Mouse (Mus musculus): ENCODE measurements around the gene Olfr1079. TPM values are rescaled to one million over a fixed set of nuclear protein-coding genes. Genes with fewer than 3 reads are reported as not detected.
"Not testable (repeated sequence)": the region's sequence is repeated elsewhere in the genome, so short reads cannot be mapped to it uniquely, and the experiment has no call there.

The Olfr1079 gene
- not detected in 2 replicates for polyA plus RNA-seq (2012; rRNA removed)

DNA sequence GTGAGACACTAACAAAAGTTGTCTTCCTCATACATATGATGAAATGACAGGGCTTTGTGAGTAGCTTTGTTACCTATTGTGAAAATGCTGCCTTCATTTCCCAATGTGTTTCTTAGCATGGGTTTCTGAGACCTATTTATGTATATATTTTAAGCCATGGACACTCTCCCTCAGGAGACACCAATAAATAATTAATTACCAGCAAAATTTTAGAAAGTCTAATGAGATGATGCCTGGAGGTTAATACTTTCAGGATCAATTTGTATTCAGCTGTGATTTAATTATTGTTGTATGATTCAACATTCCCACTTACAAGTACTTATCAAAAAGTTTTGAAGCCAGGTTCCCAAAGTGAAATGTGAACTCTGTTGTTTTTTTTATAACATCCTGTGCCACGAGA lies at the start of gene Olfr1079:
Gene Olfr1079 (minus strand): TSS at position 101 of the 400 bp plus-strand sequence.
- Histone ChIP-seq H3K27me3 (ENCODE audit: control insufficient read depth, insufficient read depth, low read length) (no peaks in the 10 kb centered on the region), H3K27ac (ENCODE audit: insufficient read depth, low read length) (no peak within 1 kb of the TSS), H3K4me1 (ENCODE audit: control insufficient read depth, insufficient read depth, low read length) (no peaks in the 10 kb centered on the region), H3K4me3 (replicated peaks; ENCODE audit: insufficient read depth, low read depth, low read length) (no peak within 1 kb of the TSS)
- no peak for TF ChIP-seq CTCF (IDR thresholded peaks at IDR 0.05; ENCODE audit: borderline replicate concordance, insufficient read depth, low read depth, low read length)
- TF ChIP-seq POLR2A (IDR thresholded peaks at IDR 0.05; ENCODE audit: borderline replicate concordance, insufficient read depth, low read length) = no peak
- DNase-seq = no peak
- WGBS = 37% methylated on average over 1 of the region's 1 CpGs

DNA sequence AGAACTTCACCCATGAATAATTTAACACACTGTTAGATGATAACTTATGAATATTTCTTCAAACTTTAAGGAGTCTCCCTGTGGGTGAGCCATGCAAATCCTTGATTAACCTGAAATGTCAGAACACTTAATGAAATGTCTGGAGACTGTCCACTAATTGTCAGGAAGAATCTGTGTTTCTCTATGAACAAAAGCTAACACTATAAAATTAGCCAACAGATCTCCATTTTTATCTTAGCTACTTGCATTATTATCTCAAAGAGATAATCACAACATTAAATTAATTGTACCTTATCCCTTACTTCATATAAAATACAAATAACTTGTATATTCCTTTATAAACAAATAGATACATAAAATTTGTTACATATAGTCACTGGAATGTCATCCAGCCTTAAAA lies 15.9 kb upstream of the Olfr1079 start, which contains the start of gene Olfr1080:
Gene Olfr1080 (minus strand): TSS at position 101 of the 400 bp plus-strand sequence.
- DNase-seq; H3K4me3 ChIP-seq (replicated peaks; ENCODE audit: insufficient read depth, low read depth, low read length); H3K4me1 ChIP-seq (ENCODE audit: control insufficient read depth, insufficient read depth, low read length); H3K27ac ChIP-seq (ENCODE audit: insufficient read depth, low read length); H3K27me3 ChIP-seq (ENCODE audit: control insufficient read depth, insufficient read depth, low read length): not testable (repeated sequence)

DNA sequence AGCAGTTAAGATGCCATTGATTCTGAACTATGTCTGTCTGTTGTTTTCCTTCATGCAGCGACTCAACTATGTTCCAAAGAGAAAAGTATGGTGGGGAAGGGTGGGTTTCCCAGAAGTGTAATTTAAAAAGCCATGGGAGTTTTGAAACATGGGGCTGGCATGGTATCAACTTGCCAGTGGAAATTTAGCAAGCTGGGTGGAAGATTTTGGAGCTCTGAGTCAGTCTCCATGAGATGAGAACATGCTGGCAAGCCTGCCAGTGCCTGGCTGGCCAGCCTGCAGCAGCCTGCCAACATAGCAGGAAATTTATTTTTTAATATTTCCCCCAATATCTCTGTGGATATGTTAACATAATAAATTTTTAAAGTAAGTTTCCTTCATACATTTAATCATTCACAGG lies 11.3 kb downstream of the Olfr1079 start:
- no peak for TF ChIP-seq POLR2A (IDR thresholded peaks at IDR 0.05; ENCODE audit: borderline replicate concordance, insufficient read depth, low read length)
- no peak for TF ChIP-seq CTCF (IDR thresholded peaks at IDR 0.05; ENCODE audit: borderline replicate concordance, insufficient read depth, low read depth, low read length)
- no peak for DNase-seq
- Histone ChIP-seq H3K27ac (ENCODE audit: insufficient read depth, low read length) (no peak overlapping the region), H3K4me1 (ENCODE audit: control insufficient read depth, insufficient read depth, low read length) (no peaks in the 10 kb centered on the region), H3K27me3 (ENCODE audit: control insufficient read depth, insufficient read depth, low read length) (no peaks in the 10 kb centered on the region), H3K4me3 (replicated peaks; ENCODE audit: insufficient read depth, low read depth, low read length) (no peak overlapping the region)
- 26% methylated on average over 1 of the region's 1 CpGs for WGBS

DNA sequence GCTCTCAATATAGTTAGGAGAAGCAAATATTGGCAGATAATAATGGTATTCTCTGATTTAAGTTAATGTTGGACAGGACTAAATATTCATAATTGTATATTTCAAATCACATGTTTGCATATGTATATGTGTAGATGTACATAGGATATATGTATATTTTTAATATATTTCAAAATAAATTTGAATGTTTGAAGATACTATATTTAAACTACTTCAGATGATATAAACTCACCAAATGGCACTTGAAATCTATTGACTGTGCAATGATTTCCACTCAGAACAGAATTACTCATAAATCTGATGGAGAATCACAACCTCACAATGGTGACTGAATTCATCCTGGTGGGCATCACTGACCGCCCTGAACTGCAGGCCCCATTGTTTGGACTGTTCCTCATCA lies 34.1 kb downstream of the Olfr1079 start, which contains the start of gene Olfr1076:
Gene Olfr1076 (plus strand): TSS at position 301 of the 400 bp plus-strand sequence.
- WGBS = 85% methylated on average over 1 of the region's 1 CpGs
- Histone ChIP-seq H3K4me3 (replicated peaks; ENCODE audit: insufficient read depth, low read depth, low read length) (no peak within 1 kb of the TSS), H3K4me1 (ENCODE audit: control insufficient read depth, insufficient read depth, low read length) (no peaks in the 10 kb centered on the region), H3K27ac (ENCODE audit: insufficient read depth, low read length) (no peak within 1 kb of the TSS), H3K27me3 (ENCODE audit: control insufficient read depth, insufficient read depth, low read length) (no peaks in the 10 kb centered on the region)
- TF ChIP-seq CTCF (IDR thresholded peaks at IDR 0.05; ENCODE audit: borderline replicate concordance, insufficient read depth, low read depth, low read length) = no peak
- TF ChIP-seq POLR2A (IDR thresholded peaks at IDR 0.05; ENCODE audit: borderline replicate concordance, insufficient read depth, low read length) = no peak
- no peak for DNase-seq

DNA sequence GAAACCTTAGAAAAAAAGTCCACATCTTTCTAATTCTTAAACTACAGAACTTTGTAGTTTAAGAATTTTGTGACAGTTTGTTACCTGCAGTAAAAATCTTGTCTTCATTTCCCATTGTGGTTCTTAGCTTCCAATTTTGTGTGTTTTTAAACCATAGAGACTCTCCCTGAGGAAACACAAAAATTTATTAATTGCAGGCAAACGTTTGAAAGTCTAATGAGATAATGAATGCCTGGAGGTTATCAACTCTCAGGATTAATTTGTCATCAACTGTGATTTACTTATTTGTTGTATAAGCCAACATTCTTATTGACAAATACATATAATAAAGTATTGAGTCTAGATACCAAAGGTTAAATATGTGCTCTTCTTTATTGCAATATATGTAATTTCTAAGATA lies 55.0 kb downstream of the Olfr1079 start, which contains the start of gene Olfr228:
Gene Olfr228 (minus strand): TSS at position 101 of the 400 bp plus-strand sequence.
- Histone ChIP-seq H3K27me3 (ENCODE audit: control insufficient read depth, insufficient read depth, low read length) (no peaks in the 10 kb centered on the region), H3K4me1 (ENCODE audit: control insufficient read depth, insufficient read depth, low read length) (no peaks in the 10 kb centered on the region), H3K4me3 (replicated peaks; ENCODE audit: insufficient read depth, low read depth, low read length) (no peak within 1 kb of the TSS), H3K27ac (ENCODE audit: insufficient read depth, low read length) (no peak within 1 kb of the TSS)
- TF ChIP-seq POLR2A (IDR thresholded peaks at IDR 0.05; ENCODE audit: borderline replicate concordance, insufficient read depth, low read length) (no peak), CTCF (IDR thresholded peaks at IDR 0.05; ENCODE audit: borderline replicate concordance, insufficient read depth, low read depth, low read length) (no peak)
- WGBS = 43% methylated on average over 1 of the region's 1 CpGs
- no peak for DNase-seq

Other genes starting within 250 kb of the Olfr1079 start
- not detected in 2 replicates for gene Olfr1053, start 227.2 kb downstream of the Olfr1079 start, polyA plus RNA-seq (2012; rRNA removed)
- not detected in 2 replicates for gene Olfr1054, start 207.0 kb downstream of the Olfr1079 start, polyA plus RNA-seq (2012; rRNA removed)
- gene Olfr1055, start 192.2 kb downstream of the Olfr1079 start, polyA plus RNA-seq (2012; rRNA removed) = not detected in 2 replicates
- gene Olfr1056, start 180.0 kb downstream of the Olfr1079 start, polyA plus RNA-seq (2012; rRNA removed) = not detected in 2 replicates
- gene Olfr1057, start 164.1 kb downstream of the Olfr1079 start, polyA plus RNA-seq (2012; rRNA removed) = not detected in 2 replicates
- not detected in 2 replicates for gene Olfr1058, start 153.9 kb downstream of the Olfr1079 start, polyA plus RNA-seq (2012; rRNA removed)
- not detected in 2 replicates for gene Olfr1061, start 128.4 kb downstream of the Olfr1079 start, polyA plus RNA-seq (2012; rRNA removed)
- not detected in 2 replicates for gene Olfr1062, start 115.7 kb downstream of the Olfr1079 start, polyA plus RNA-seq (2012; rRNA removed)
- gene Olfr1065, start 91.9 kb downstream of the Olfr1079 start, polyA plus RNA-seq (2012; rRNA removed) = not detected in 2 replicates
- gene Olfr1066, start 86.2 kb downstream of the Olfr1079 start, polyA plus RNA-seq (2012; rRNA removed) = not detected in 2 replicates
- gene Olfr228, start 55.1 kb downstream of the Olfr1079 start, polyA plus RNA-seq (2012; rRNA removed) = not detected in 2 replicates
- not detected in 2 replicates for gene Olfr1076, start 34.0 kb downstream of the Olfr1079 start, polyA plus RNA-seq (2012; rRNA removed)
- not detected in 2 replicates for gene Olfr1080, start 15.8 kb upstream of the Olfr1079 start, polyA plus RNA-seq (2012; rRNA removed)
- gene Olfr1082, start 56.5 kb upstream of the Olfr1079 start, polyA plus RNA-seq (2012; rRNA removed) = not detected in 2 replicates
- not detected in 2 replicates for gene Olfr1084, start 97.2 kb upstream of the Olfr1079 start, polyA plus RNA-seq (2012; rRNA removed)
- gene Olfr1085, start 119.5 kb upstream of the Olfr1079 start, polyA plus RNA-seq (2012; rRNA removed) = not detected in 2 replicates
- gene Olfr1086, start 137.6 kb upstream of the Olfr1079 start, polyA plus RNA-seq (2012; rRNA removed) = not detected in 2 replicates
- not detected in 2 replicates for gene Olfr1087, start 155.9 kb upstream of the Olfr1079 start, polyA plus RNA-seq (2012; rRNA removed)
- not detected in 2 replicates for gene Olfr1089, start 191.2 kb upstream of the Olfr1079 start, polyA plus RNA-seq (2012; rRNA removed)
- gene Olfr1090, start 216.5 kb upstream of the Olfr1079 start, polyA plus RNA-seq (2012; rRNA removed) = not detected in 2 replicates
- gene Olfr1093, start 240.0 kb upstream of the Olfr1079 start, polyA plus RNA-seq (2012; rRNA removed) = not detected in 2 replicates